Mouse (Mus musculus): ENCODE measurements around the gene Sync.

GRCm38 (mm10) chr4:129249288-129249687 lies 38.1 kb upstream of the Sync start:
- TF ChIP-seq POLR2A (IDR thresholded peaks at IDR 0.05; ENCODE audit: insufficient read depth, low read length) (no peak), CTCF (IDR thresholded peaks at IDR 0.05; ENCODE audit: low read depth, low read length) (no peak), EP300 (IDR thresholded peaks at IDR 0.05; ENCODE audit: insufficient read depth, low read depth, low read length) (no peak)
